Mouse (Mus musculus) brain, embryonic 14.5 days (tissue): ENCODE results near the gene Tmem138. TPM values are rescaled to one million over a fixed set of nuclear protein-coding genes. Genes with fewer than 3 reads are reported as not detected.

Source experiments
- DNase-seq: peaks from one replicate; pipeline ENCODE4 v3.0.0-alpha.2; 2011; ENCODE audit warnings: low read depth
- CTCF ChIP-seq: fragments of 200-500 bp; IDR thresholded peaks from 2 replicates; pipeline ENCODE4 v1.5.1; 2012; ENCODE audit warnings: inconsistent platforms, mild to moderate bottlenecking, moderate library complexity, borderline replicate concordance; ENCODE audit not compliant: insufficient read depth, insufficient read length; ENCODE audit errors: extremely low read depth
- POLR2A ChIP-seq: fragments of 200-500 bp; IDR thresholded peaks from 2 replicates; pipeline ENCODE4 v1.6.1; 2012; ENCODE audit warnings: mild to moderate bottlenecking, inconsistent platforms, borderline replicate concordance; ENCODE audit not compliant: poor library complexity, insufficient read depth, insufficient read length, severe bottlenecking; ENCODE audit errors: extremely low read depth
- polyA plus RNA-seq: library from polyadenylated mRNA; depleted of rRNA; stranded (reverse); fragments of >200 nt; gene quantifications from 2 replicates; pipeline ENCODE4 v1.2.3, GENCODE M21; 2012; rRNA removed

The Tmem138 gene
- 31.0 and 39.4 TPM in 2 replicates for polyA plus RNA-seq

GRCm38 (mm10) chr19:10576690-10577561, at the start of gene Tmem138, which contains the start of gene Cyb561a3:
TSS of gene Tmem138 (minus strand) at chr19:10577362.
TSS of gene Cyb561a3 (plus strand) at chr19:10577172.
- TF ChIP-seq CTCF, result peak; percentile 65; the same call in 1 of the 2 replicates
- TF ChIP-seq POLR2A, result peak; percentile 61; the same call in 1 of the 2 replicates

GRCm38 (mm10) chr19:10608573-10609240, 31.5 kb upstream of the Tmem138 start:
- TF ChIP-seq POLR2A (no peak), CTCF (no peak)
- no peak for DNase-seq

More at GRCm38 (mm10) chr19:10576690-10577561, at the start of gene Tmem138, which contains the start of gene Cyb561a3:
- peak; percentile 98 for DNase-seq

GRCm38 (mm10) chr19:10605901-10606622, 28.9 kb upstream of the Tmem138 start:
- no peak for TF ChIP-seq POLR2A
- TF ChIP-seq CTCF, result no peak
- DNase-seq, result peak; percentile 28

- DNase-seq, result peak; percentile 100
- peak; percentile 91; the same call in 1 of the 2 replicates for TF ChIP-seq POLR2A
- TF ChIP-seq CTCF, result peak; percentile 43
Measured at GRCm38 (mm10) chr19:10605293-10605900, 28.2 kb upstream of the Tmem138 start, which contains the start of the genes Ddb1 and Tkfc. TSS of gene Ddb1 (plus strand) at chr19:10605327. TSS of gene Tkfc (minus strand) at chr19:10605654.

- DNase-seq, result no peak
- TF ChIP-seq POLR2A, result no peak
- TF ChIP-seq CTCF, result no peak
Measured at GRCm38 (mm10) chr19:10604534-10604933, 27.4 kb upstream of the Tmem138 start.

- DNase-seq, result no peak
Measured at GRCm38 (mm10) chr19:10603660-10604523, 26.7 kb upstream of the Tmem138 start.

GRCm38 (mm10) chr19:10602787-10603186, 25.6 kb upstream of the Tmem138 start:
- peak; percentile 96 for DNase-seq
- peak; percentile 98 for TF ChIP-seq CTCF
- peak; percentile 73; the same call in 1 of the 2 replicates for TF ChIP-seq POLR2A

More at GRCm38 (mm10) chr19:10603660-10604523, 26.7 kb upstream of the Tmem138 start:
- no peak for TF ChIP-seq CTCF
- TF ChIP-seq POLR2A, result no peak

GRCm38 (mm10) chr19:10602247-10602769, 25.1 kb upstream of the Tmem138 start:
- TF ChIP-seq CTCF, result no peak
- no peak for TF ChIP-seq POLR2A
- no peak for DNase-seq

- DNase-seq, result no peak
- no peak for TF ChIP-seq CTCF
- TF ChIP-seq POLR2A, result no peak
Measured at GRCm38 (mm10) chr19:10599648-10600047, 22.5 kb upstream of the Tmem138 start.

GRCm38 (mm10) chr19:10598188-10598587, 21.0 kb upstream of the Tmem138 start:
- TF ChIP-seq POLR2A, result no peak
- peak; percentile 19; the same call in 1 of the 2 replicates for TF ChIP-seq CTCF
- no peak for DNase-seq
